Mouse (Mus musculus): Measurements from ENCODE around the gene Mindy1.

DNA sequence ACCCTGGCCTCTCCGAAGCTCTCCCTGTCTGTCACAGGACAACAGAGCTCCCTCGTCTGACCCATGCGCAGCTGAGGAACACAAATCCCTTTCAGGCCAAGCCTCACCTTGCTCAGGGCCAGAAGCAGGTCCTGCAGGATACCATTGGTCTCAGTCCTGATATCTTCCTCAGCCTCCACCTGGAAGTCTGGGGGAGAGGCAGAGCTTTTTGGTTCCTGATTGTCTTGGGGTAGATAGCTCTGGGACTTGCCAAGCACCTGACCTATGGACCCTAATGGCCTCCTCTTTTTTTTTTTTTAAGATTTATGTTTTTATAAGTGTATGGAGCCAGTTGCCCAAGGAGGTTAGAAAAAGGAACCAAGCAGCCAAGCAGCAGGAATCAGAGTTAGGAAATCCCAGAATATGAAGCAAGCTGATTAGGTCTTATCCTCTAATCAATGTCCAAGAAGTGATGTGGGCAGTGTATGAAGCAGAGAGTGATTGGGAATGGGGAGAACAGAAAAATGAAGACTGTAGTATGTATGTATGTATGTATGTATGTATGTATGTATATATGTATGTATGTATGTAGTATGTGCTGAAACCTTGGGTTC, 20.2 kb downstream of the Mindy1 start:
- TF ChIP-seq CTCF (IDR thresholded peaks at IDR 0.05; ENCODE audit: low read depth, low read length) (no peak), POLR2A (IDR thresholded peaks at IDR 0.05; ENCODE audit: insufficient read depth, low read length) (no peak), EP300 (IDR thresholded peaks at IDR 0.05; ENCODE audit: insufficient read depth, low read depth, low read length) (no peak)

Measured in ES-Bruce4 (cell line).